Mouse (Mus musculus) limb, embryonic 12.5 days (tissue): ENCODE data around the gene Tinag. TPM values are rescaled to one million over a fixed set of nuclear protein-coding genes. Genes with fewer than 3 reads are reported as not detected.

Experiments
- ATAC-seq: fragments of 200-750 bp; cut with Nextera tagmentation; 2 replicates; pipeline ENCODE4 v1.8.0; 2017; ENCODE audit warnings: low read depth, moderate TSS enrichment; ENCODE audit not compliant: insufficient number of reproducible peaks, insufficient read depth, low FRiP score, low TSS enrichment
- H3K27ac ChIP-seq: fragments of 300-500 bp; sonication (generic); 2 replicates; pipeline ENCODE4 v1.5.1; 2016; ENCODE audit warnings: mild to moderate bottlenecking, moderate library complexity
- H3K27me3 ChIP-seq: fragments of 300-500 bp; sonication (generic); 2 replicates; pipeline ENCODE4 v1.6.1; 2016; ENCODE audit warnings: mild to moderate bottlenecking, moderate library complexity
- H3K36me3 ChIP-seq: fragments of 300-500 bp; sonication (generic); 2 replicates; pipeline ENCODE4 v1.6.1; 2016; ENCODE audit warnings: mild to moderate bottlenecking, moderate library complexity
- H3K4me1 ChIP-seq: fragments of 300-500 bp; sonication (generic); replicated peaks from 2 replicates; pipeline ENCODE4 v1.6.1; 2016
- H3K4me2 ChIP-seq: fragments of 300-500 bp; sonication (generic); 2 replicates; pipeline ENCODE4 v1.6.1; 2016; ENCODE audit warnings: mild to moderate bottlenecking, moderate library complexity
- H3K4me3 ChIP-seq: fragments of 300-500 bp; sonication (generic); replicated peaks from 2 replicates; pipeline ENCODE4 v1.5.1; 2016; ENCODE audit warnings: mild to moderate bottlenecking
- H3K9ac ChIP-seq: fragments of 300-500 bp; sonication (generic); replicated peaks from 2 replicates; pipeline ENCODE4 v1.6.1; 2016; ENCODE audit warnings: mild to moderate bottlenecking, moderate library complexity
- H3K9me3 ChIP-seq: fragments of 300-500 bp; sonication (generic); 2 replicates; pipeline ENCODE4 v1.6.1; 2016; ENCODE audit warnings: mild to moderate bottlenecking, moderate library complexity
- WGBS: fragments of 180-500 bp; shearing (Covaris S2); methylation state at CpG from one replicate; pipeline ENCODE4 v1.1.7; 2016; 5-methylcytosine and 5-hydroxymethylcytosine counted together
- polyA plus RNA-seq: library from polyadenylated mRNA; unstranded; fragments of >200 nt; fragmentation: Nextera tagmentation; extraction: Ambion mirVana; gene quantifications from 2 replicates; pipeline ENCODE4 v1.2.1, GENCODE M21; 2016

The Tinag gene
- polyA plus RNA-seq, 1 experiment from 2014 or later = not detected

- Histone ChIP-seq H3K4me3 (no peak overlapping the region), H3K36me3 (no peaks in the 10 kb centered on the region), H3K27ac (no peak overlapping the region), H3K4me1 (no peaks in the 10 kb centered on the region), H3K9me3 (no peaks in the 10 kb centered on the region), H3K4me2 (no peak overlapping the region), H3K9ac (no peak overlapping the region), H3K27me3 (no peaks in the 10 kb centered on the region)
- 81% methylated on average over 4 of the region's 4 CpGs for WGBS
- ATAC-seq = no peak
Observed at GRCm38 (mm10) chr9:77018935-77019334, 26.7 kb downstream of the Tinag start.

DNA sequence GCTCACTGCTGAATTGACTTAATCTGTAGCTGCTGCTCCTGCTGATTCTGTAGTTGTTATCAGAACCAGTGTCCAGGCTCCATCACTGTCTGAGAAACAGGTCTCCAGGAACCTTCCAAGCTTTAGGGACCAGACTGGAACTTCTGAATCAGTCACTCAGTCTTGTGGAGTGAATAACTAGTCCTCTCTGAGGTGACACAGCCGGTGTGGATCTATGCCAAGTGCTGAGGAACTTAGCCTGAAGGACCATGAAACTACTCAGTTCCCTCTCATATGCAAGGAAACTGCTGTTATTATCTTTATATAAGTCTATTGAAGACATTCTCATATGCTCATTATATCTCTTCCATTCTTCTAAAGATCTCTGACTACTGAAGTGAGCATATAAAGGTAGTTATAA is 49.6 kb downstream of the Tinag start:
- ATAC-seq = no peak

GRCm38 (mm10) chr9:76989946-76990345 is 55.6 kb downstream of the Tinag start:
- Histone ChIP-seq H3K27ac (no peak overlapping the region), H3K36me3 (no peaks in the 10 kb centered on the region), H3K4me2 (no peak overlapping the region), H3K9me3 (no peaks in the 10 kb centered on the region), H3K27me3 (no peaks in the 10 kb centered on the region), H3K9ac (no peak overlapping the region), H3K4me3 (no peak overlapping the region), H3K4me1 (no peaks in the 10 kb centered on the region)
- no peak for ATAC-seq

More for the DNA sequence above, 49.6 kb downstream of the Tinag start:
- Histone ChIP-seq H3K36me3 (no peaks in the 10 kb centered on the region), H3K27ac (no peak overlapping the region), H3K4me2 (no peak overlapping the region), H3K9me3 (no peaks in the 10 kb centered on the region), H3K9ac (no peak overlapping the region), H3K27me3 (no peaks in the 10 kb centered on the region), H3K4me3 (no peak overlapping the region), H3K4me1 (no peaks in the 10 kb centered on the region)
- WGBS = 93% methylated on average over 1 of the region's 1 CpGs

GRCm38 (mm10) chr9:76934813-76935212 is 110.8 kb downstream of the Tinag start:
- no peak for ATAC-seq
- Histone ChIP-seq H3K4me2 (no peak overlapping the region), H3K9me3 (no peaks in the 10 kb centered on the region), H3K27ac (no peak overlapping the region), H3K4me1 (no peaks in the 10 kb centered on the region), H3K27me3 (no peaks in the 10 kb centered on the region), H3K36me3 (no peaks in the 10 kb centered on the region), H3K4me3 (no peak overlapping the region), H3K9ac (no peak overlapping the region)
- 90% methylated on average over 1 of the region's 1 CpGs for WGBS

GRCm38 (mm10) chr9:76915093-76915661 is 130.4 kb downstream of the Tinag start:
- Histone ChIP-seq H3K9me3 (no peaks in the 10 kb centered on the region), H3K27ac (no peak overlapping the region), H3K4me1 (no peaks in the 10 kb centered on the region), H3K9ac (no peak overlapping the region), H3K4me2 (no peak overlapping the region), H3K27me3 (no peaks in the 10 kb centered on the region), H3K4me3 (no peak overlapping the region), H3K36me3 (no peaks in the 10 kb centered on the region)
- 86% methylated on average over 5 of the region's 5 CpGs for WGBS
- ATAC-seq = no peak
